Mouse (Mus musculus) forebrain, embryonic 11.5 days (tissue): ENCODE measurements around the gene Cwc22. TPM values are rescaled to one million over a fixed set of nuclear protein-coding genes. Genes with fewer than 3 reads are reported as not detected.

Source experiments
- ATAC-seq: fragments of 200-750 bp; cut with Nextera tagmentation; replicated peaks from 2 replicates; pipeline ENCODE4 v1.8.0; 2017; ENCODE audit warnings: moderate TSS enrichment; ENCODE audit not compliant: low FRiP score
- DNase-seq: peaks from one replicate; pipeline ENCODE4 v3.0.0-alpha.2; 2017; ENCODE audit warnings: low spot score
- H3K27ac ChIP-seq: fragments of 300-500 bp; sonication (generic); 2 replicates; pipeline ENCODE4 v1.5.1; 2014; ENCODE audit warnings: low read depth, low read length
- H3K27me3 ChIP-seq: fragments of 300-500 bp; sonication (generic); 2 replicates; pipeline ENCODE4 v1.6.1; 2014; ENCODE audit warnings: mild to moderate bottlenecking, low read length, mixed read lengths; ENCODE audit not compliant: control insufficient read depth, insufficient read depth
- H3K36me3 ChIP-seq: fragments of 300-500 bp; sonication (generic); 2 replicates; pipeline ENCODE4 v1.6.1; 2014; ENCODE audit warnings: mild to moderate bottlenecking, low read length, moderate library complexity, mixed read lengths; ENCODE audit not compliant: control insufficient read depth, insufficient read depth
- H3K4me1 ChIP-seq: fragments of 300-500 bp; sonication (generic); replicated peaks from 2 replicates; pipeline ENCODE4 v1.6.1; 2014; ENCODE audit warnings: low read length, mixed read lengths; ENCODE audit not compliant: control insufficient read depth, insufficient read depth
- H3K4me2 ChIP-seq: fragments of 300-500 bp; sonication (generic); 2 replicates; pipeline ENCODE4 v1.6.1; 2014; ENCODE audit warnings: low read depth, mild to moderate bottlenecking, low read length, moderate library complexity, mixed read lengths; ENCODE audit not compliant: severe bottlenecking
- H3K4me3 ChIP-seq: fragments of 300-500 bp; sonication (generic); 2 replicates; pipeline ENCODE4 v1.5.1; 2014; ENCODE audit warnings: low read depth, low read length
- H3K9ac ChIP-seq: fragments of 300-500 bp; sonication (generic); 2 replicates; pipeline ENCODE4 v1.6.1; 2014; ENCODE audit warnings: low read length
- H3K9me3 ChIP-seq: fragments of 300-500 bp; sonication (generic); 2 replicates; pipeline ENCODE4 v1.6.1; 2016; ENCODE audit warnings: low read length, mixed read lengths; ENCODE audit not compliant: control insufficient read depth
- WGBS: fragments of 180-500 bp; shearing (Covaris S2); extraction: QIAGEN DNeasy Blood & Tissue Kit; methylation state at CpG from one replicate; pipeline ENCODE4 v1.1.7; 2014; 5-methylcytosine and 5-hydroxymethylcytosine counted together
- polyA plus RNA-seq: library from polyadenylated mRNA; unstranded; fragments of >200 nt; fragmentation: Nextera tagmentation; extraction: Ambion mirVana; gene quantifications from 2 replicates; pipeline ENCODE4 v1.2.1, GENCODE M21; 2014

Cwc22 gene
- 34.8 and 37.4 TPM in 2 replicates for polyA plus RNA-seq

DNA sequence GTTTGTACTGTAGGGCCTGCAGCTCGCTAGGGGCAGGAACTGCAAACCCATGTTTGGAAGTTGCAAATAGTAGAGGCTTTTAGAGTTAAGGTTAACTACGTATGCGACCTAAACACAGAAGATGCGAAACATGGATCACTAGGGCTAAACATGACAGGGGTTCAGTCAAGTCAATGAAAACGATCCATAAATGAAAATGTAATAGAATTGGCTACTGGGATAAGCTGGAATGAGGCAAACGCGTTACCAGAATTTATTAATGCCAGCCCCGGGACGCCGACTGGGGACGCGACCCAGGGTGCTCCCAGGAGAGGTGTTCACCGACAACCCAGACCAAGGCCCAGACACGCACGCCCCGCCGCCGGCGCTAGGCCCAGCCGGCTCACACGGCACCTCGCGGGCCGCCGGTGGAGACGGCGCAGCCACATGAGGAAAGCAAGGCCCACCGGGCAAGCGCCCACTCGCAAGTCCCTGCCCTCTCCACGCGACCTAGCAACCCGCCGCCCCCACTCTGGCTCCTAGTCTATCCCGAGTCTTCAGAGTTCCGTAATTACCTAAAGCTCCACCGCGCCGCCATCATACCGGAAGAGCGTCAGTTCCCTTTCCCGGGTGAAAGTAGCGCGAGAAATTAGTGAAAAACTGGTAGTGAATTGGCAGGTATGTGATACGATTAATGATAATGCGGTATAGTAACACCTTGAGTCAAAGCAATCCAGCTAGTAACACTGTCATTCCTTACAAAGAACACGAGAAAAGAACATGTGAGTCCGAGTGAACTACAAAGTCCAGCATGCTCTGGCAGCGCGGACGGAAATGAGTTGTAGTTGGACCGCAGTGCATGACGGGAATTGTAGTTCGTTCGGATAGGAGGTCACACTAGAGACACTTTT lies at the start of gene Cwc22:
TSS of gene Cwc22 (minus strand) at position 780 of the 890 bp plus-strand sequence.
- Histone ChIP-seq H3K27me3 (no peaks in the 10 kb centered on the region), H3K9me3 (no peaks in the 10 kb centered on the region), H3K9ac (peak within 1 kb of the TSS; percentile 93), H3K27ac (no peak within 1 kb of the TSS), H3K4me2 (peak within 1 kb of the TSS; percentile 59), H3K36me3 (no peaks in the 10 kb centered on the region), H3K4me1 (peaks cover 3% of the 10 kb centered on the region; the same call in 1 of the 2 replicates), H3K4me3 (peak within 1 kb of the TSS; percentile 76)
- DNase-seq = peak; percentile 88
- WGBS = under 1% methylated on average over 52 of the region's 55 CpGs
- ATAC-seq = peak; percentile 93

DNA sequence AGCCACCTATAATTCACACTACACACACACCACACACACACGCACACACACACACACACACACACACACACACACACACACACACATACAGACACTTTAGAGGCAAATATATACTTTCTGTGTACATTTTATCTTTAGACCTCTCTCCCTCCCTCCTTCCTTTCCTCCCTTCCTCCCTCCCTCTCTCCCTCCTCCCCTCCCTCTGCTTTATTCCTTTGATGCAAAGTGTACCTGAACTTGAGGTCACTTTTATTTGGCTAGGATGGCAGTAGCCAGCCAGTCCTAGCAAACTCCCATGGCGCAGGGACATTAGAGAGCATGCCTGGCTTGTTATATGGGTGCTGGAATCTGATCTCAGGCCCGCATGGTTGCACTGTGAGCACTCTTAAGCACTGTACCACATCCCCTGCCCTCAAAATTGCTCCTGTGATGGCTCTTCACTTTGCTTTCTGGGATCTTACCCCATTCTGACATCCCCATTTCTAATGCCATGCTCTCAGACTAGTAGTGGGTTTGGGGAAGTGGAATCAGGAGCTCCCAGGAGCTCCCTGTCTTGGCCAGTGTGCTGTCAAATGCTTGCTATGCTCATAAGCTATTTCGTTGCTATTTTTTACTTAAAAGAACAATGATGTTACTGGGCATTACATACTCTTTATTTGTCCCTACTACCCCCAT lies 47.7 kb upstream of the Cwc22 start:
- Histone ChIP-seq H3K27ac (no peak overlapping the region), H3K9ac (no peak overlapping the region), H3K9me3 (no peaks in the 10 kb centered on the region), H3K4me2 (no peak overlapping the region), H3K4me3 (no peak overlapping the region), H3K36me3 (no peaks in the 10 kb centered on the region), H3K27me3 (no peaks in the 10 kb centered on the region), H3K4me1 (no peaks in the 10 kb centered on the region)
- DNase-seq (no peak), ATAC-seq (no peak)
- 88% methylated on average over 4 of the region's 4 CpGs for WGBS

GRCm38 (mm10) chr2:77992951-77993604 lies 46.9 kb upstream of the Cwc22 start:
- Histone ChIP-seq H3K4me2 (no peak overlapping the region), H3K4me3 (no peak overlapping the region), H3K4me1 (no peaks in the 10 kb centered on the region), H3K27ac (no peak overlapping the region), H3K36me3 (no peaks in the 10 kb centered on the region), H3K27me3 (no peaks in the 10 kb centered on the region), H3K9me3 (no peaks in the 10 kb centered on the region), H3K9ac (no peak overlapping the region)
- WGBS = 87% methylated on average over 3 of the region's 3 CpGs
- DNase-seq (no peak), ATAC-seq (no peak)

DNA sequence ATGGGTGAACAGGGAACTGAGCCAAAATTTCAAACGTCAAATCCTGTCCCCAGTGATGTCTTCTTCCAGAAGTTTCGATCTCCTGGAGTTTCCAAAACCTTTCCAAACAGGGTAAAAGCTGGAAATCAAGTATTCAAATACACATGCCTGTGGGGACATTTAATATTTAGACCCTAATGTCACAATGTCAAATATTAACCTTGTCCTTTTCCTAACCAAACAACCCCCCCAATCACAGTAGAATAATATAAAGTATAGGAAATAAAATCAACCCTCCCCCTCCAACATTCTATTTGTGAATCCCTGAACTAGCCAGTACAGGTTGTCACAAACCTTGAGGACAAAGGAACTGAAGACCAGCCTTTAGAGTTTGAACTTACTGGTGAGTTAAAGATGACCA lies 44.6 kb upstream of the Cwc22 start:
- H3K4me3 ChIP-seq = no peak overlapping the region
- DNase-seq (no peak), ATAC-seq (no peak)
- no peak overlapping the region for H3K9ac ChIP-seq
- H3K9me3 ChIP-seq = no peaks in the 10 kb centered on the region
- H3K4me2 ChIP-seq = no peak overlapping the region
- H3K4me1 ChIP-seq = no peaks in the 10 kb centered on the region
- no peaks in the 10 kb centered on the region for H3K36me3 ChIP-seq
- no peak overlapping the region for H3K27ac ChIP-seq
- H3K27me3 ChIP-seq = no peaks in the 10 kb centered on the region
- 65% methylated on average over 2 of the region's 2 CpGs for WGBS

DNA sequence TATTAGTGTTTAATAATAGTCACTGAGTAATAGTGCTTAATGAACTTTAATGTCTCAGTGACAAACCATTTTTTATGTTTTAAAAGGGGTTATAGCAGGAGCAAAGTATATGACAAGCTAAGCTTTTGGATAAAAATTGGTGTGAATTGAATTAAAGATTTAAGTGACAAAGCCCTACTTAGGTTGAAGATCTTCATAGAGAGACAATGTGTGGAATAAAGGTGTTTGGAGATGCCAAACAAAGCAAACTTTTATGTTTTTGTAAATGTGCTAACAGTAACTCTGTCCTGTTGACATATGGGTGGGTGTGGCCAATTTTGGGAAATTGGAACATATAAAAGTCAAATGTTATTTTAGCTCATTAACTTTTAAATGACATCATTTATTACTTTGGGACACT lies 43.9 kb upstream of the Cwc22 start:
- Histone ChIP-seq H3K4me1 (no peaks in the 10 kb centered on the region), H3K36me3 (no peaks in the 10 kb centered on the region), H3K4me2 (no peak overlapping the region), H3K9ac (no peak overlapping the region), H3K9me3 (no peaks in the 10 kb centered on the region), H3K4me3 (no peak overlapping the region), H3K27ac (no peak overlapping the region), H3K27me3 (no peaks in the 10 kb centered on the region)
- DNase-seq (no peak), ATAC-seq (no peak)

DNA sequence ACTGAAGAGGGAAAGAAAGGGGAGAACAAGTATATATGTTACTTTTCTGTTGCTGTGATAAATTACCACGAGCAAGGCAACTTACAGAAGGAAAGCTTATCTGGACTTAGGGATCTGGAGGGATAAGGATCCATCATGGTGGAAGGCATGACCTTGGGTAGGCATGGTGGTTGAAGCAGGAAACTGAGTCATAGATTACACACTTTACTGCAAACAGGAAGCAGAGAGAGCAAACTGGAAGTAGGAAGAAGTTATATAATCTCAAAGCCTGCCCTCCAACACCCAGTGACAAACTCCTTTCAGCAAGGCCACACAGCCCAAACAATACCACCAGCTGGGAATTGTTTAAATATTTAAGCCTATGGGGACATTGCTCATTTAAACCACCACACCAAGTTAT lies 43.2 kb upstream of the Cwc22 start:
- no peak for ATAC-seq
- no peak for DNase-seq
- Histone ChIP-seq H3K36me3 (no peaks in the 10 kb centered on the region), H3K4me1 (no peaks in the 10 kb centered on the region), H3K9me3 (no peaks in the 10 kb centered on the region), H3K27ac (no peak overlapping the region), H3K4me2 (no peak overlapping the region), H3K9ac (no peak overlapping the region), H3K4me3 (no peak overlapping the region), H3K27me3 (no peaks in the 10 kb centered on the region)
- WGBS = 85% methylated on average over 1 of the region's 1 CpGs

GRCm38 (mm10) chr2:77985991-77986730 lies 40.0 kb upstream of the Cwc22 start:
- Histone ChIP-seq H3K9me3 (no peaks in the 10 kb centered on the region), H3K27ac (no peak overlapping the region), H3K4me3 (no peak overlapping the region), H3K4me1 (no peaks in the 10 kb centered on the region), H3K27me3 (no peaks in the 10 kb centered on the region), H3K9ac (no peak overlapping the region), H3K4me2 (no peak overlapping the region), H3K36me3 (no peaks in the 10 kb centered on the region)
- ATAC-seq (no peak), DNase-seq (no peak)
- WGBS = 79% methylated on average over 2 of the region's 2 CpGs

DNA sequence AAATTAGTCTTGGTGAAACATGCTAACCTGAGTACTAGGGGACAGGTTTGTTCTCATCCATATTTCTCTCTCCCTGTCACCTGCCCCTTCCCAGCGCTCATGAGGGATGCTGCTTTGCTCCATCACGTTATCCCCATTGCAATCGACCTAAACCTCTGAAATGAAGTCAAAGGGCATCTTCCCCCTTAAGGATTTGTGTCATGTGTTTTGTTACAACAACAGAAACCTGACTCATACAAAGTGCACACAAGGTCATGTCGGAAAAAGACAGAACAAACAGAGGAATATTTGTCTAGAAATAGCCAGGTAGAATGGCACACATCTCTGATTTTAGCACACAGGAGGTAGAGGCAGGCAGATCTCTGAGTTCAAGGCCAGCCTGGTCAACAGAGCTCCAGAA lies 38.0 kb upstream of the Cwc22 start:
- no peaks in the 10 kb centered on the region for H3K9me3 ChIP-seq
- 85% methylated on average over 4 of the region's 4 CpGs for WGBS
- no peak overlapping the region for H3K27ac ChIP-seq
- no peak overlapping the region for H3K4me2 ChIP-seq
- ATAC-seq = no peak
- no peaks in the 10 kb centered on the region for H3K4me1 ChIP-seq
- no peak overlapping the region for H3K4me3 ChIP-seq
- no peak for DNase-seq
- no peaks in the 10 kb centered on the region for H3K27me3 ChIP-seq
- H3K9ac ChIP-seq = no peak overlapping the region
- no peaks in the 10 kb centered on the region for H3K36me3 ChIP-seq
